ENCODE assay signal across 1 mouse cellular context in the genomic region with DNA sequence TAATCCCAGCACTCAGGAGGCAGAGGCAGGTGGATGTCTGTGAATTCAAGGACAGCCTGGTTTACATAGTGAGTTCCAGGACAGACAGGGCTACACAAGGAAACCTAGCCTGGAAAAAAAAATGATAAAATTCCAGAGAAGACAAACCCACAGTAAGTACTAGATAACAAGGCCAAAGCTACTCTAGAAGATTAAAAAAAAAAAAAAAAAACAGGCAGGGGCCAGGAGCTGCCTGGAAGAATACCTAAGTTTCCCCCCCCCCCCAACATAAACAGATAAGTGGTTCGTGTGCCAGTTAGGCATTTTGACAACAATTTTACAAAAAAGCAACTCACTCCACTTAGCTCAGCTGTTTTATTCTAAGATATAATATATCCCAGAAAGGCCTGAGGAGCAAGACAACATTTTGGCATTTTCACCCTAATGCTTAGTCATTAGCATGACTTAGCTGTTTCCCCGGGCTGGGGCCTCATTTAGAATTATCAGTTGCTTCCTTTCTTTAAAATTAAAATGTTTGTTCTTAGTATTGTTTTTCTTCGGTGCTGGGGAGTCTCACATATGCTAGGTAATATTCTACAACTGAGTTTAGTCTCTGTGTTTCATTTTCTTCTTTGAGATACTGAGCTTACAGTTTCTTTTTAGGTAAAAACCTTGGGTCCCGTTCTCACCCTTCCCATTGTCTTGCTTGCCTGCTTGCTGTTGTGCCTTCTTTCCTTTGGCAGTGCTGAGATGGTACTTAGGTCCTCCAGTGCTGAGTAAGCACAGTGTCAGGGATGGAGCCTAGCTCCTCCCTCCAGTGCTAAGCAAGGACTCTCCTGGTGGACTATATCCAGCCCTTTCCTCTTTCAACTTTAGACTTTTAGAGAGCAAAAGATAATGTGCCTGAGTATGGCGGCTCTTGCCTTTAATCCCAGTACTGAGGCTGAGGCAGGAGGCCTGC.
TF ChIP-seq lines count a peak whose summit lies in the region.

No protein-coding gene starts in this region.

TF ChIP-seq in MEL, 35 proteins besides CTCF, POLR2A, EP300 and RAD21 (continued from another document):
- TF ChIP-seq MAFK (IDR thresholded peaks at IDR 0.05; ENCODE audit: borderline replicate concordance, low read depth, low read length) (peak; percentile 75), HCFC1 (IDR thresholded peaks at IDR 0.05; ENCODE audit: low read depth, low read length) (0 out of 2 replicates have a peak, but pooled peaks have one; percentile 31), ZMIZ1 (IDR thresholded peaks at IDR 0.05; ENCODE audit: low read depth, low read length) (no peak), CHD1 (IDR thresholded peaks at IDR 0.05; ENCODE audit: low read depth, low read length) (no peak)
